Comparison of ENCODE assay signal across 8 mouse cellular contexts in genomic region chr14:24793375-24794285, GRCm38 (mm10).
A peak's percentile ranks its signal among the peaks of the same experiment; 100 is the strongest.
DNase-seq lines count a peak whose midpoint lies in the region; ATAC-seq lines count a peak whose summit lies in the region.

No protein-coding gene starts in this region.

- no peak overlapping the region for H3K9ac ChIP-seq in heart, embryonic 14.5 days (ENCODE audit: low read length)

- peaks cover 6 to 9% of the 10 kb centered on the region in 2 experiments; a peak in 2 of 4 replicates for H3K4me1 ChIP-seq in heart, embryonic 14.5 days (ENCODE audit: control insufficient read depth in 2 of 2, insufficient read depth in 2 of 2, low read length in 2 of 2)

- intact Hi-C loops in left cerebral cortex, postnatal 36 days (cut with DNase I): no loop called here

- H3K27me3 ChIP-seq in heart, embryonic 14.5 days (ENCODE audit: control insufficient read depth, insufficient read depth, low read length): no peaks in the 10 kb centered on the region

- ATAC-seq in heart, embryonic 14.5 days (ENCODE audit: insufficient number of reproducible peaks, insufficient read depth, low FRiP score, low read depth): 0 out of 2 replicates have a peak, but pooled peaks have one; percentile 21

- peak overlapping the region; percentile 33 to 44 for H3K27ac ChIP-seq in heart, embryonic 14.5 days (replicated peaks in 1 of 2; ENCODE audit: control insufficient read depth in 1 of 2, insufficient read depth in 1 of 2, low read depth in 2 of 2, low read length in 2 of 2)

- H3K9me3 ChIP-seq in heart, embryonic 14.5 days (ENCODE audit: control insufficient read depth, low read length): no peaks in the 10 kb centered on the region

- H3K4me3 ChIP-seq in heart, embryonic 14.5 days (ENCODE audit: control insufficient read depth in 1 of 2, insufficient read depth in 1 of 2, low read depth in 1 of 2, low read length in 2 of 2): no peak overlapping the region

- WGBS in heart, embryonic 14.5 days: 56% methylated on average over 10 of the region's 10 CpGs

- H3K4me2 ChIP-seq in heart, embryonic 14.5 days (ENCODE audit: low read length): no peak overlapping the region

- peak; percentile 11 for DNase-seq in adrenal gland, adult 8-10 months
- no peak for DNase-seq in adrenal gland, adult 18-20 months (ENCODE audit: low spot score in 2 of 2)
- DNase-seq in right cerebral cortex, postnatal 10 days (ENCODE audit: low spot score in 2 of 2): peak; percentile 73 to 77
- no peak for DNase-seq in right cerebral cortex, postnatal 36 days (ENCODE audit: low spot score in 2 of 2)
- peak; percentile 46 for DNase-seq in lung, postnatal 36 days
- DNase-seq in yolk sac, embryonic 10.5 days (ENCODE audit: low spot score): peak; percentile 9
- no peak for DNase-seq in left cerebral cortex, postnatal 36 days (ENCODE audit: low spot score in 2 of 2)

- no peaks in the 10 kb centered on the region for H3K36me3 ChIP-seq in heart, embryonic 14.5 days (ENCODE audit: control insufficient read depth, insufficient read depth, low read length)

Comparison
In these comparisons a context has a peak if more than half of its experiments do, and no peak if none do; other contexts are left out.
1. DNase-seq: peak in adrenal gland, adult 8-10 months (single experiment), right cerebral cortex, postnatal 10 days (2 of 2), lung, postnatal 36 days (single experiment) and yolk sac, embryonic 10.5 days (single experiment); none in adrenal gland, adult 18-20 months (0 of 2), right cerebral cortex, postnatal 36 days (0 of 2) and left cerebral cortex, postnatal 36 days (0 of 2).